Mouse (Mus musculus) liver, adult 2 months (tissue): Measurements from ENCODE around the gene Leprot.

Experiments
- CTCF ChIP-seq: fragments of 200-500 bp; IDR thresholded peaks from 2 replicates; pipeline ENCODE4 v1.5.1; 2011; ENCODE audit warnings: low read depth, low read length, control low read depth
- POLR2A ChIP-seq: fragments of 200-500 bp; IDR thresholded peaks from 2 replicates; pipeline ENCODE4 v1.6.1; 2011; ENCODE audit warnings: low read length, control low read depth; ENCODE audit not compliant: insufficient read depth; ENCODE audit errors: extremely low read depth

DNA sequence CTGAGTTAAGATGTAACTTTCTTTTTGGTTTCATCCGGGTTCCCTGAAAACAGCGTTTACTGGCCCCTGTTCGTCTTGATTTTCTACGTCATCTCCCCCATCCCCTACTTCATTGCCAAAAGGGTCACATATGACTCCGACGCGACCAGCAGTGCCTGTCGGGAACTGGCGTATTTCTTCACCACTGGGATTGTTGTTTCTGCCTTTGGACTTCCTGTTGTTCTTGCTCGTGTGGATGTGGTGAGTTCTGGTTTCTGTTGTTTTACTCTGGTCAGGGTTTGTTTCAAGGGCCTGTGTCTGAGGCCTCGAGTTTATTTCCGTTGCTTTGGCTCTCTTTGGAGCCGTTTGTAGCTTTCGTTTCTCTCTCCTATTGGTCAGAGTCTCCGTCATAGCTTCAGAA is 8.5 kb downstream of the Leprot start:
- TF ChIP-seq POLR2A, result no peak
- no peak for TF ChIP-seq CTCF
